Mouse (Mus musculus): ENCODE results near the gene Slc38a1. TPM values are rescaled to one million over a fixed set of nuclear protein-coding genes. Genes with fewer than 3 reads are reported as not detected.

Gene Slc38a1
- polyA plus RNA-seq, 1 experiment from 2014 or later, result 149 TPM

- Histone ChIP-seq H3K9me3 (ENCODE audit: control insufficient read depth, low read length) (no peaks in the 10 kb centered on the region), H3K4me3 (ENCODE audit: low read depth, low read length) (no peak overlapping the region), H3K27ac (ENCODE audit: low read depth, low read length) (no peak overlapping the region), H3K27me3 (ENCODE audit: control insufficient read depth, insufficient read depth, low read length) (no peaks in the 10 kb centered on the region), H3K9ac (ENCODE audit: low read depth, low read length) (no peak overlapping the region), H3K36me3 (ENCODE audit: control insufficient read depth, insufficient read depth, low read length) (no peaks in the 10 kb centered on the region), H3K4me1 (replicated peaks; ENCODE audit: control insufficient read depth, insufficient read depth, low read length) (no peaks in the 10 kb centered on the region), H3K4me2 (replicated peaks; ENCODE audit: low read depth, low read length) (no peak overlapping the region)
- WGBS, result 88% methylated on average over 10 of the region's 10 CpGs
- ATAC-seq (ENCODE audit: low FRiP score) (no peak), DNase-seq (ENCODE audit: low spot score) (no peak)
These were observed 9.8 kb upstream of the Slc38a1 start for GRCm38 (mm10) chr15:96652531-96652930.

GRCm38 (mm10) chr15:96647376-96647775 is 4.7 kb upstream of the Slc38a1 start:
- Histone ChIP-seq H3K27ac (ENCODE audit: low read depth, low read length) (no peak overlapping the region), H3K36me3 (ENCODE audit: control insufficient read depth, insufficient read depth, low read length) (no peaks in the 10 kb centered on the region), H3K4me1 (replicated peaks; ENCODE audit: control insufficient read depth, insufficient read depth, low read length) (no peaks in the 10 kb centered on the region; the same call in 1 of the 2 replicates), H3K9ac (ENCODE audit: low read depth, low read length) (no peak overlapping the region), H3K27me3 (ENCODE audit: control insufficient read depth, insufficient read depth, low read length) (no peaks in the 10 kb centered on the region), H3K4me3 (ENCODE audit: low read depth, low read length) (no peak overlapping the region), H3K4me2 (replicated peaks; ENCODE audit: low read depth, low read length) (no peak overlapping the region), H3K9me3 (ENCODE audit: control insufficient read depth, low read length) (no peaks in the 10 kb centered on the region)
- WGBS, result 36% methylated on average over 12 of the region's 15 CpGs
- DNase-seq (ENCODE audit: low spot score) (no peak), ATAC-seq (ENCODE audit: low FRiP score) (no peak)

- H3K4me2 ChIP-seq (replicated peaks; ENCODE audit: low read depth, low read length), result peak overlapping the region; percentile 80
- peak overlapping the region; percentile 99 for H3K27ac ChIP-seq (ENCODE audit: low read depth, low read length)
- 0% methylated on average over 31 of the region's 31 CpGs for WGBS
- H3K27me3 ChIP-seq (ENCODE audit: control insufficient read depth, insufficient read depth, low read length), result no peaks in the 10 kb centered on the region
- H3K4me3 ChIP-seq (ENCODE audit: low read depth, low read length), result peak overlapping the region; percentile 83
- peak; percentile 30 for ATAC-seq (ENCODE audit: low FRiP score)
- H3K36me3 ChIP-seq (ENCODE audit: control insufficient read depth, insufficient read depth, low read length), result peaks cover 8% of the 10 kb centered on the region
- peaks cover 6% of the 10 kb centered on the region; the same call in 1 of the 2 replicates for H3K4me1 ChIP-seq (replicated peaks; ENCODE audit: control insufficient read depth, insufficient read depth, low read length)
- DNase-seq (ENCODE audit: low spot score), result peak; percentile 71
- H3K9ac ChIP-seq (ENCODE audit: low read depth, low read length), result peak overlapping the region; percentile 99
- no peaks in the 10 kb centered on the region for H3K9me3 ChIP-seq (ENCODE audit: control insufficient read depth, low read length)
These were observed 785 bp downstream of the Slc38a1 start for GRCm38 (mm10) chr15:96641821-96642435.

- H3K9me3 ChIP-seq (ENCODE audit: control insufficient read depth, low read length), result no peaks in the 10 kb centered on the region
- peak; percentile 84 for DNase-seq (ENCODE audit: low spot score)
- peak; percentile 71 for ATAC-seq (ENCODE audit: low FRiP score)
- WGBS, result under 1% methylated on average over 61 of the region's 63 CpGs
- peak overlapping the region; percentile 83 for H3K4me3 ChIP-seq (ENCODE audit: low read depth, low read length)
- no peaks in the 10 kb centered on the region for H3K27me3 ChIP-seq (ENCODE audit: control insufficient read depth, insufficient read depth, low read length)
- H3K4me2 ChIP-seq (replicated peaks; ENCODE audit: low read depth, low read length), result peak overlapping the region; percentile 80
- peak overlapping the region; percentile 99 for H3K27ac ChIP-seq (ENCODE audit: low read depth, low read length)
- peak overlapping the region; percentile 99 for H3K9ac ChIP-seq (ENCODE audit: low read depth, low read length)
- peaks cover 6% of the 10 kb centered on the region; the same call in 1 of the 2 replicates for H3K4me1 ChIP-seq (replicated peaks; ENCODE audit: control insufficient read depth, insufficient read depth, low read length)
- peaks cover 11% of the 10 kb centered on the region for H3K36me3 ChIP-seq (ENCODE audit: control insufficient read depth, insufficient read depth, low read length)
These were observed 1.4 kb downstream of the Slc38a1 start for GRCm38 (mm10) chr15:96641111-96641820.

GRCm38 (mm10) chr15:96640291-96640985 is 2.3 kb downstream of the Slc38a1 start:
- ATAC-seq (ENCODE audit: low FRiP score), result no peak
- Histone ChIP-seq H3K4me2 (replicated peaks; ENCODE audit: low read depth, low read length) (peak overlapping the region; percentile 80), H3K9ac (ENCODE audit: low read depth, low read length) (peak overlapping the region; percentile 99), H3K4me1 (replicated peaks; ENCODE audit: control insufficient read depth, insufficient read depth, low read length) (peaks cover 6% of the 10 kb centered on the region; the same call in 1 of the 2 replicates), H3K36me3 (ENCODE audit: control insufficient read depth, insufficient read depth, low read length) (peaks cover 17% of the 10 kb centered on the region), H3K4me3 (ENCODE audit: low read depth, low read length) (peak overlapping the region; percentile 83), H3K9me3 (ENCODE audit: control insufficient read depth, low read length) (0 out of 2 replicates have a peak, but pooled peaks cover 2% of the 10 kb centered on the region), H3K27ac (ENCODE audit: low read depth, low read length) (peak overlapping the region; percentile 99), H3K27me3 (ENCODE audit: control insufficient read depth, insufficient read depth, low read length) (no peaks in the 10 kb centered on the region)
- DNase-seq (ENCODE audit: low spot score), result peak; percentile 67
- WGBS, result 9% methylated on average over 16 of the region's 16 CpGs

GRCm38 (mm10) chr15:96639630-96640029 is 3.1 kb downstream of the Slc38a1 start:
- H3K27me3 ChIP-seq (ENCODE audit: control insufficient read depth, insufficient read depth, low read length), result no peaks in the 10 kb centered on the region
- H3K4me1 ChIP-seq (replicated peaks; ENCODE audit: control insufficient read depth, insufficient read depth, low read length), result peaks cover 6% of the 10 kb centered on the region; the same call in 1 of the 2 replicates
- H3K27ac ChIP-seq (ENCODE audit: low read depth, low read length), result 0 out of 2 replicates have a peak overlapping the region, but pooled peaks have one; percentile 10
- ATAC-seq (ENCODE audit: low FRiP score) (no peak), DNase-seq (ENCODE audit: low spot score) (no peak)
- peaks cover 5% of the 10 kb centered on the region; the same call in 1 of the 2 replicates for H3K9me3 ChIP-seq (ENCODE audit: control insufficient read depth, low read length)
- H3K4me3 ChIP-seq (ENCODE audit: low read depth, low read length), result peak overlapping the region; percentile 83
- WGBS, result 72% methylated on average over 8 of the region's 8 CpGs
- no peak overlapping the region for H3K9ac ChIP-seq (ENCODE audit: low read depth, low read length)
- peak overlapping the region; percentile 80 for H3K4me2 ChIP-seq (replicated peaks; ENCODE audit: low read depth, low read length)
- H3K36me3 ChIP-seq (ENCODE audit: control insufficient read depth, insufficient read depth, low read length), result peaks cover 18% of the 10 kb centered on the region

- Histone ChIP-seq H3K4me3 (ENCODE audit: low read depth, low read length) (no peak overlapping the region), H3K27me3 (ENCODE audit: control insufficient read depth, insufficient read depth, low read length) (no peaks in the 10 kb centered on the region), H3K36me3 (ENCODE audit: control insufficient read depth, insufficient read depth, low read length) (peaks cover 21% of the 10 kb centered on the region), H3K27ac (ENCODE audit: low read depth, low read length) (no peak overlapping the region), H3K9me3 (ENCODE audit: control insufficient read depth, low read length) (peaks cover 5% of the 10 kb centered on the region; the same call in 1 of the 2 replicates), H3K9ac (ENCODE audit: low read depth, low read length) (no peak overlapping the region), H3K4me1 (replicated peaks; ENCODE audit: control insufficient read depth, insufficient read depth, low read length) (peaks cover 6% of the 10 kb centered on the region; the same call in 1 of the 2 replicates), H3K4me2 (replicated peaks; ENCODE audit: low read depth, low read length) (no peak overlapping the region)
- WGBS, result 92% methylated on average over 2 of the region's 2 CpGs
- ATAC-seq (ENCODE audit: low FRiP score) (no peak), DNase-seq (ENCODE audit: low spot score) (no peak)
These were observed 4.1 kb downstream of the Slc38a1 start for GRCm38 (mm10) chr15:96638656-96639055.

GRCm38 (mm10) chr15:96638173-96638572 is 4.5 kb downstream of the Slc38a1 start:
- H3K9ac ChIP-seq (ENCODE audit: low read depth, low read length), result no peak overlapping the region

More at GRCm38 (mm10) chr15:96638173-96638572, 4.5 kb downstream of the Slc38a1 start:
- H3K4me3 ChIP-seq (ENCODE audit: low read depth, low read length), result no peak overlapping the region
- no peak overlapping the region for H3K4me2 ChIP-seq (replicated peaks; ENCODE audit: low read depth, low read length)
- DNase-seq (ENCODE audit: low spot score) (no peak), ATAC-seq (ENCODE audit: low FRiP score) (no peak)
- H3K27me3 ChIP-seq (ENCODE audit: control insufficient read depth, insufficient read depth, low read length), result no peaks in the 10 kb centered on the region
- H3K27ac ChIP-seq (ENCODE audit: low read depth, low read length), result no peak overlapping the region
- H3K36me3 ChIP-seq (ENCODE audit: control insufficient read depth, insufficient read depth, low read length), result peaks cover 26% of the 10 kb centered on the region
- H3K4me1 ChIP-seq (replicated peaks; ENCODE audit: control insufficient read depth, insufficient read depth, low read length), result peaks cover 6% of the 10 kb centered on the region; the same call in 1 of the 2 replicates
- peaks cover 5% of the 10 kb centered on the region; the same call in 1 of the 2 replicates for H3K9me3 ChIP-seq (ENCODE audit: control insufficient read depth, low read length)
- 75% methylated on average over 10 of the region's 10 CpGs for WGBS
